Mouse (Mus musculus): ENCODE results near the gene Ramac.

DNA sequence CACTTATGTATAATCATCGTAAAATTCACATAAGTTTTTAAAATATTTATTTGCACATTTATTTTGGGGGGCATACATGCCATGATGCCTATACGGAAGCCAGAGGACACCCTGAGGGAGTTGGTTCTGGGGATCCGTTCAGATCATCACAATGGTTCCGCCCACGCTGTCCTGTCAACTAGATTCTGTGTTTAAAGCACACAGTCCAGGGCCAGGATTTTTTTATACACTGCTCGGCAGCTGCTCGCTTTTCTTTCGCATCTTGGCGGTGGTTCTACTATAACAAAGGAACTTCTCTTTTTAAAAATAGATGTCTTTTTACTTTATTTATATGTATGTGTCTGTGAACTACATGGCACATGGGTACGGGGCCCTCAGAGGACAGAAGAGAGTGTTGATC lies 38.9 kb upstream of the Ramac start:
- no peak for TF ChIP-seq CTCF (IDR thresholded peaks at IDR 0.05; ENCODE audit: low read depth, low read length)
- no peak for TF ChIP-seq GATA1 (IDR thresholded peaks at IDR 0.05; ENCODE audit: borderline replicate concordance, low read length)

Data from G1E (cell line).